Mouse (Mus musculus): ENCODE measurements around the gene Gng8.

Gene Gng8

GRCm38 (mm10) chr7:16879796-16880547, 11.6 kb upstream of the Gng8 start:
- no peak for TF ChIP-seq CTCF (conservative IDR thresholded peaks at IDR 0.05; ENCODE audit: low read length)
- no peak for TF ChIP-seq POU5F1 (IDR thresholded peaks at IDR 0.05; ENCODE audit: borderline replicate concordance, low read length)
- no peak for TF ChIP-seq NANOG (IDR thresholded peaks at IDR 0.05; ENCODE audit: borderline replicate concordance, low read length)
- Histone ChIP-seq H3K9me3 (ENCODE audit: low read length) (no peaks in the 10 kb centered on the region), H3K4me1 (replicated peaks; ENCODE audit: low read depth, low read length) (peaks cover 84% of the 10 kb centered on the region), H3K27me3 (ENCODE audit: insufficient read depth, low read length) (no peaks in the 10 kb centered on the region), H3K4me3 (replicated peaks; ENCODE audit: low read length) (peak overlapping the region; percentile 58), H3K36me3 (ENCODE audit: insufficient read depth, low read length) (peaks cover 6% of the 10 kb centered on the region; the same call in 1 of the 2 replicates)

GRCm38 (mm10) chr7:16880615-16881014, 11.0 kb upstream of the Gng8 start:
- TF ChIP-seq NANOG (IDR thresholded peaks at IDR 0.05; ENCODE audit: borderline replicate concordance, low read length), result no peak
- TF ChIP-seq CTCF (conservative IDR thresholded peaks at IDR 0.05; ENCODE audit: low read length), result no peak
- TF ChIP-seq POU5F1 (IDR thresholded peaks at IDR 0.05; ENCODE audit: borderline replicate concordance, low read length), result no peak
- Histone ChIP-seq H3K9me3 (ENCODE audit: low read length) (no peaks in the 10 kb centered on the region), H3K27me3 (ENCODE audit: insufficient read depth, low read length) (no peaks in the 10 kb centered on the region), H3K36me3 (ENCODE audit: insufficient read depth, low read length) (peaks cover 6% of the 10 kb centered on the region; the same call in 1 of the 2 replicates), H3K4me3 (replicated peaks; ENCODE audit: low read length) (peak overlapping the region; percentile 58), H3K4me1 (replicated peaks; ENCODE audit: low read depth, low read length) (peaks cover 83% of the 10 kb centered on the region)

GRCm38 (mm10) chr7:16883162-16883561, 8.4 kb upstream of the Gng8 start:
- Histone ChIP-seq H3K4me1 (replicated peaks; ENCODE audit: low read depth, low read length) (peaks cover 81% of the 10 kb centered on the region), H3K4me3 (replicated peaks; ENCODE audit: low read length) (no peak overlapping the region), H3K36me3 (ENCODE audit: insufficient read depth, low read length) (peaks cover 21% of the 10 kb centered on the region), H3K9me3 (ENCODE audit: low read length) (no peaks in the 10 kb centered on the region), H3K27me3 (ENCODE audit: insufficient read depth, low read length) (peaks cover 13% of the 10 kb centered on the region)
- TF ChIP-seq NANOG (IDR thresholded peaks at IDR 0.05; ENCODE audit: borderline replicate concordance, low read length) (no peak), POU5F1 (IDR thresholded peaks at IDR 0.05; ENCODE audit: borderline replicate concordance, low read length) (no peak), CTCF (conservative IDR thresholded peaks at IDR 0.05; ENCODE audit: low read length) (no peak)

- H3K36me3 ChIP-seq (ENCODE audit: insufficient read depth, low read length), result peaks cover 21% of the 10 kb centered on the region
- H3K4me1 ChIP-seq (replicated peaks; ENCODE audit: low read depth, low read length), result peaks cover 82% of the 10 kb centered on the region
- TF ChIP-seq NANOG (IDR thresholded peaks at IDR 0.05; ENCODE audit: borderline replicate concordance, low read length), result no peak
- no peak for TF ChIP-seq POU5F1 (IDR thresholded peaks at IDR 0.05; ENCODE audit: borderline replicate concordance, low read length)
- TF ChIP-seq CTCF (conservative IDR thresholded peaks at IDR 0.05; ENCODE audit: low read length), result no peak
- no peaks in the 10 kb centered on the region for H3K9me3 ChIP-seq (ENCODE audit: low read length)
- H3K27me3 ChIP-seq (ENCODE audit: insufficient read depth, low read length), result peaks cover 13% of the 10 kb centered on the region
- 0 out of 2 replicates have a peak overlapping the region, but pooled peaks have one; percentile 76 for H3K4me3 ChIP-seq (replicated peaks; ENCODE audit: low read length)
Measured at GRCm38 (mm10) chr7:16884334-16884733, 7.3 kb upstream of the Gng8 start.

GRCm38 (mm10) chr7:16885271-16885776, 6.3 kb upstream of the Gng8 start:
- Histone ChIP-seq H3K4me3 (replicated peaks; ENCODE audit: low read length) (peak overlapping the region; percentile 76), H3K27me3 (ENCODE audit: insufficient read depth, low read length) (peaks cover 13% of the 10 kb centered on the region), H3K9me3 (ENCODE audit: low read length) (no peaks in the 10 kb centered on the region), H3K4me1 (replicated peaks; ENCODE audit: low read depth, low read length) (peaks cover 82% of the 10 kb centered on the region), H3K36me3 (ENCODE audit: insufficient read depth, low read length) (peaks cover 21% of the 10 kb centered on the region)
- TF ChIP-seq POU5F1 (IDR thresholded peaks at IDR 0.05; ENCODE audit: borderline replicate concordance, low read length) (no peak), CTCF (conservative IDR thresholded peaks at IDR 0.05; ENCODE audit: low read length) (no peak), NANOG (IDR thresholded peaks at IDR 0.05; ENCODE audit: borderline replicate concordance, low read length) (no peak)

GRCm38 (mm10) chr7:16885905-16886304, 5.7 kb upstream of the Gng8 start:
- H3K9me3 ChIP-seq (ENCODE audit: low read length), result no peaks in the 10 kb centered on the region
- TF ChIP-seq NANOG (IDR thresholded peaks at IDR 0.05; ENCODE audit: borderline replicate concordance, low read length), result no peak
- no peak for TF ChIP-seq CTCF (conservative IDR thresholded peaks at IDR 0.05; ENCODE audit: low read length)
- no peak for TF ChIP-seq POU5F1 (IDR thresholded peaks at IDR 0.05; ENCODE audit: borderline replicate concordance, low read length)
- H3K27me3 ChIP-seq (ENCODE audit: insufficient read depth, low read length), result peaks cover 13% of the 10 kb centered on the region
- H3K36me3 ChIP-seq (ENCODE audit: insufficient read depth, low read length), result peaks cover 21% of the 10 kb centered on the region
- H3K4me3 ChIP-seq (replicated peaks; ENCODE audit: low read length), result peak overlapping the region; percentile 76
- peaks cover 81% of the 10 kb centered on the region for H3K4me1 ChIP-seq (replicated peaks; ENCODE audit: low read depth, low read length)

GRCm38 (mm10) chr7:16890536-16890935, 1.1 kb upstream of the Gng8 start:
- TF ChIP-seq NANOG (IDR thresholded peaks at IDR 0.05; ENCODE audit: borderline replicate concordance, low read length) (no peak), POU5F1 (IDR thresholded peaks at IDR 0.05; ENCODE audit: borderline replicate concordance, low read length) (no peak), CTCF (conservative IDR thresholded peaks at IDR 0.05; ENCODE audit: low read length) (no peak)
- H3K36me3 ChIP-seq (ENCODE audit: insufficient read depth, low read length), result peaks cover 15% of the 10 kb centered on the region
- H3K9me3 ChIP-seq (ENCODE audit: low read length), result no peaks in the 10 kb centered on the region
- peaks cover 41% of the 10 kb centered on the region for H3K27me3 ChIP-seq (ENCODE audit: insufficient read depth, low read length)
- peak overlapping the region; percentile 71 for H3K4me3 ChIP-seq (replicated peaks; ENCODE audit: low read length)
- peaks cover 81% of the 10 kb centered on the region for H3K4me1 ChIP-seq (replicated peaks; ENCODE audit: low read depth, low read length)

- peaks cover 15% of the 10 kb centered on the region for H3K36me3 ChIP-seq (ENCODE audit: insufficient read depth, low read length)
- no peaks in the 10 kb centered on the region for H3K9me3 ChIP-seq (ENCODE audit: low read length)
- H3K4me1 ChIP-seq (replicated peaks; ENCODE audit: low read depth, low read length), result peaks cover 82% of the 10 kb centered on the region
- TF ChIP-seq NANOG (IDR thresholded peaks at IDR 0.05; ENCODE audit: borderline replicate concordance, low read length) (no peak), POU5F1 (IDR thresholded peaks at IDR 0.05; ENCODE audit: borderline replicate concordance, low read length) (no peak), CTCF (conservative IDR thresholded peaks at IDR 0.05; ENCODE audit: low read length) (no peak)
- peak overlapping the region; percentile 71 for H3K4me3 ChIP-seq (replicated peaks; ENCODE audit: low read length)
- H3K27me3 ChIP-seq (ENCODE audit: insufficient read depth, low read length), result peaks cover 41% of the 10 kb centered on the region
Measured at GRCm38 (mm10) chr7:16890944-16891343, 642 bp upstream of the Gng8 start.

Measured in E14TG2a.4 (cell line).